Mouse (Mus musculus) adrenal gland, adult 2 months (tissue): ENCODE data around the gene Cfd. TPM values are rescaled to one million over a fixed set of nuclear protein-coding genes. Genes with fewer than 3 reads are reported as not detected.

ENCODE experiments used
- DNase-seq: peaks from one replicate; pipeline ENCODE4 v3.0.0; 2021
- long read RNA-seq: library from polyadenylated mRNA; stranded (forward); transcript quantifications from one replicate; pipeline ENCODE4 v2.0.0, GENCODE M21; 2021
- polyA plus RNA-seq: library from polyadenylated mRNA; depleted of rRNA; stranded (reverse); fragments of >200 nt; gene quantifications from 2 replicates; pipeline ENCODE4 v1.2.3, GENCODE M21; 2012; rRNA removed
- total RNA-seq, 2 experiments: library from RNA; stranded (reverse); gene quantifications; 2 replicates each; pipeline ENCODE4 v1.2.3; 2021

The Cfd gene
- total RNA-seq (1,000 to 10,000 TPM; 2,358 to 4,405 TPM), polyA plus RNA-seq (4,988 and 13,425 TPM in 2 replicates)
- long read RNA-seq, transcript Cfd-201 (5 exons, 922 nt), result minor isoform, 1,600 of 3,492 reads
- long read RNA-seq, transcript Cfd-202 (5 exons, 871 nt), result major isoform, 1,699 of 3,492 reads
- long read RNA-seq, partial matches to known transcripts, result 85 of 3,492 reads
- long read RNA-seq, other reads (novel, unspliced or antisense), result 108 of 3,492 reads

DNA sequence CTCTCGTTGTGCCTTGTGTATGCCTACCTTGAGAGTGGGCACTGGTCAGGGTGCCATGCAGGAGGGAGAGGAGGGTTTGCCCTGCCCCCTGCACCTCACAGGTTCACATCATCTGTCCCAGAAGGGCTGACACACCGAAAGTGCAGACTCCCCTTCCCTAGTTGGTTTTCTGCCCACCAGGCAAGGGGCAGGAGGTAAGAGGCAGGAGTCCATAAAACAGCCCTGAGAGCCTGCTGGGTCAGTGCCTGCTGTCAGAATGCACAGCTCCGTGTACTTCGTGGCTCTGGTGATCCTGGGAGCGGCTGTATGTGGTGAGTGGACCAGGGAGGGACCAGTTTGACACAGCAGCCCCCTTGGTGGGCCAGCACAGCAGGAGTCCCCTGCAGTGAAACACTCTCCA, at the start of gene Cfd:
TSS of gene Cfd (plus strand) at position 184 of the 400 bp plus-strand sequence.
- DNase-seq, result no peak

DNA sequence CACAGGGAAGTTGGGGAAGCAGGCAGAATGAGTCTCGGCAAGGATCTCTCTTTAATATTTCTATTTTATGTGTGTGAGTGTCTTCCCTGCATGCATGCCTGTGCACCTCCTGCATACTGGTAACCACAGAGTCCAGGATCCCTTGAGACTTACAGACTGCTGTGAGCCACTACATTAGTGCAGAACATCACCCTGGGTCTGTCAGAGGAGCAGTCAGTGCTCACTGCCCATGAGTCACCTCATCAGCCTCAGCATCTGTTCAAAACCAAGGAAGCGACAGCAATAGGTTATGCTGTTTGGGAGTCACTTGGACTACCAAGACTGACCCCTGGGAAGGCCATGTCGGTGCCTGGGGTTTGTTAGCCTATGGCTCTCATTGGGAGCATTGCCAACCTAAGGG, 48.3 kb upstream of the Cfd start:
- no peak for DNase-seq

DNA sequence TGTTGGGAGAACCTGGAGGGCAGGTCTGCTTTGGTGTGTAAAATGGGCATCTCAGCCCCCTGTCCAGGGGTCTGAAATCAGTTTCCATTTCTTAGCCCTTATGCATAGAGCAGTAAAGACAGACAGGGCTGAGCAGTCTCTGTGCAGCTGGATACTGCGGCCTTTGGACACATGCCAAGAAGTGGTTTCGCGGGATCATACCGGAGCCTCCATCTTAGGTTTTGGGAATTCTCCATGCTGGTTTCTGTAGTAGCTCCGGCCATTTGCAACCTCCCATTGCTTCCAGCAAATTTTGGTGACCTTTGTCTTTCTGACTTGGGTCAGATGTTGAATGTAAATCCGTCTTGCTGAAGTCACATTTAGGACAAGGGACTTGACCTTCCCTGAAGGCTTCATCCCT, 47.2 kb upstream of the Cfd start:
- DNase-seq, result peak; percentile 38

DNA sequence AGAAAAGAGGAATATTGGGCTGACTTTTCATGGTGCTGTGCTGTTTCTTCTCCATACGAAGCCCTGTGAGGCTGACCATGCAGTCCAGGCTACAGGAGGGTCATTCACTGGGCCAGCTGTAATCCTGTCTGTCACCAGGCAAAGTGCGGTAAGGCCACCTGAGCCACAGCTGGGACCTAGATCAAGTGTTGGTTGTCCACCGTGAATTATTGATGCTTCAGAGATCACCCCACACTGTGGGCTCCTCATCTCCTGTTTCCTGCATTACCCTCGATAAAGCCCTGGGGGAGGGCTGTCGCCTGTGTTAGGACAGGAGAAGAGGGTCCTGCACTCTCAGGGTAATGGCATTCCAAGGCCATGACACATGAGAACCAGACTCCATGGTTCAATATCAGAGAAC, 44.1 kb upstream of the Cfd start:
- DNase-seq, result no peak

DNA sequence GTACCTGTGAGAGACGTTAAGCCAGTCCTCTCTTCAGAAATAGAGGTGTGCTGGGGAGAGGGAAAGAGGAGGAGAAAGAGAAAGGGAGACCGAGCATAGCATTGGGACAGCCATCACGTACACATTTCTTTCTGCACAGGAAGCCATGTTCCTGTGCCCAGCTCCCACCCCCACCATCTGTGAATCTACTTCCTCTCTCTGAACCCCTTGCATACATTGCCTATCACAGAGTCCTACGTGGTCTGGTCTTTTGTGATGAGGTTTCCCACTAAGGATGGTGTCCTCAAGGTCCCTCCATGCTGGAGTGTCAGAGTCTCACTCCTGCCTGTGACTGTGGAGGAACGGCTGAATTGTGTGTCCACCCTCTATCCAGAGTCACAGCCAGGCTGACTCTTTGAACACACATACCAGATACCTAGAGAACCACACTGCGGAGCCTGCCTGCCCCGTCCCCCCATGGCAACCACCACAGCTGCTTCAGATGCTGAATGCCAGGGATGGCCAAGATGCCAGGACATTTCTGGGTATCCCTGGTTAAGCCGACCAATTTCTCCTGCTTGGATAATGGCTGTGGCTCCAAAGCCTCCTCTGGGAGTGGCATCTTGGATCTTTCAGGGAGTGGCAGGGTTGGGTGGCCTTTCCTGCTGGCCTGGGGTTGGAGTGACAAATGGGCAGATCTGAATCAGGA, 40.6 kb upstream of the Cfd start:
- no peak for DNase-seq

DNA sequence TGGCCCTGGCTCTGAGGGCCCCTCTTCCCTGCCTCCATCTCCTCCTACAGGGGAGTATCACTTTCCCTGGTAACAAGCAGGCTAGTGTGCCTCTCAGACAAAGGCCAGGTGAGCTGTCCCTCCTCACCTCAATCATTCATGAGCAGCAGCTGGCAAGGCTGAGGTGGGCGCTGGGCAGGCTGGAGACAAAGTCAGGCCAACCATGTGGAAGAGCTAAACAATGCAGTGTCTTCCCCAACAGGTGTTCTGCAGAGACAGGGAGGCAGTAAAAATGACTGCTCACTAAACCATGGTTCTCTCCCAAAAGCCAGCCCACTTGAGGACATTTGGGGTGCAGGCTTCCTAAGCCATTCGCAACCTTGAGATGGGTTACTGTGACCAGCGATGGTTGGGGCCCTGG, 39.0 kb upstream of the Cfd start:
- no peak for DNase-seq

DNA sequence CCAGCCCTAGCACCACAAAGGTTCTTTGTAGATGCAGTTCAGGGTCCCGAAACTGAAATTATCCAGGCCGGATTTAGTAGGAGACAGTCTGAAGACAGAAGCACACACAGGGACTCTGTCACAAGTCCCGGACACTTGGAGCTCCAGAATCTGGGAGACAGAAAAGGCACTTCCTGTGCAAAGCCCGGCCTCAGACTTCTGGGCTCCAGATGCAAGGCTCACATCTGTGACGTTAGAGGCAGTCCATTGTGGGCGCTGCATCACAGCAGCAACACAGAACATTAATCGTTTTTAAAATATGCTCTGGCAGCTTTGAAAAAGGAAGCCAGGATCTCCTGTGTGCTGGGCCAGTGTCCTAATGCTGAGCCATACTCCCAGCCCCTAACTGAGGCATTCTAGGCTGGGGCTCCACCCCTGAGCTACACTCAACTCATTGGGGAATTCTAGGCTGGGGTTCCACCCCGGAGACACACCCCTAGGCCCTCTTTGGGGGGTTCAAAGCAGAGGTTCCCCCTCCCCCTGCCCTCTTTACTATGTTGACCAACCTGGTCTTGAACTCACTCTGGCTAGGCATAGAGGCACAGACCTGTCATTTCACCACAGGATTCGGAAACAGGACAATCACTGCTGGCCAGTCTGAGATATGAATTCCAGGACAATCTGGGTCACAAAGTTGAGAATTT, 38.4 kb upstream of the Cfd start:
- DNase-seq, result peak; percentile 47

DNA sequence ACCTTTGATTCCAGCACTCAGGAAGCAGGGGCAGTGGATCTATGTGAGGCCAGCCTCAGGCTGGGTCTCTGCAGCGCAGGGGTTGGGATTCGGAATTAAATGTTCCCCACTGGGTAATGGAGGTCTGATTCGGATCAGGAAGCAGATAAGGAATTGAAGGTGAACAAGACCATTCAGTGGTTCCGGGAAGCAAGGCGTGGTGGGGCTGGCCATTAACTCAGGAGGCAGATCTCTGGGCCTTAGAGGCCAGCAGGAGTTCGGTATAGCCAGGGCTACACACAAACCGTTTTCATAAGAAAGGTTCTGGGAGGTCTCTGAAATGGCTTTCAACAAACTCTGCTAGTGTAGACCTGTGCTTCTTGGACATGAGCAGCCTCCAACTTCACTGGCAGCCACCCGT, 37.8 kb upstream of the Cfd start:
- DNase-seq, result no peak

DNA sequence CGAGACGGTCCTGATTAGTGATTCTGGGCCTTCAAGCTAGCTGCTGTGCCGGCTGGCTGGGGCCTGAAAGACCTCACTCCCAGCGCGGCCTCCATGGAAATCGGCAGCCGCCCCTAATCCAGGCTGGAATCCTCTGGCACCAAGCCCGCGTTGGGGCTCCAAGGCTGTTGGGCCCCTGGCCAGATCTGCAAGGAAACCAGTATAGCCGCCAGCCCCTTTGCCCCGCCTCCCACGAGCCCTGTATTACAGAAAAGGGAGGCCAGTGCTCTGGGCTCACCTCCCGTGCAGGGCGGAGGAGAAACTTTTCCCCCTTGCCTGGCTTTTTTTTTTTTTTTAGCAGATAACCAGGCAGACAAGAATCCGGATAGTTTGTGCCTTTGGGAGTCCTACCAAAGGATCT, 37.3 kb upstream of the Cfd start:
- DNase-seq, result peak; percentile 97

DNA sequence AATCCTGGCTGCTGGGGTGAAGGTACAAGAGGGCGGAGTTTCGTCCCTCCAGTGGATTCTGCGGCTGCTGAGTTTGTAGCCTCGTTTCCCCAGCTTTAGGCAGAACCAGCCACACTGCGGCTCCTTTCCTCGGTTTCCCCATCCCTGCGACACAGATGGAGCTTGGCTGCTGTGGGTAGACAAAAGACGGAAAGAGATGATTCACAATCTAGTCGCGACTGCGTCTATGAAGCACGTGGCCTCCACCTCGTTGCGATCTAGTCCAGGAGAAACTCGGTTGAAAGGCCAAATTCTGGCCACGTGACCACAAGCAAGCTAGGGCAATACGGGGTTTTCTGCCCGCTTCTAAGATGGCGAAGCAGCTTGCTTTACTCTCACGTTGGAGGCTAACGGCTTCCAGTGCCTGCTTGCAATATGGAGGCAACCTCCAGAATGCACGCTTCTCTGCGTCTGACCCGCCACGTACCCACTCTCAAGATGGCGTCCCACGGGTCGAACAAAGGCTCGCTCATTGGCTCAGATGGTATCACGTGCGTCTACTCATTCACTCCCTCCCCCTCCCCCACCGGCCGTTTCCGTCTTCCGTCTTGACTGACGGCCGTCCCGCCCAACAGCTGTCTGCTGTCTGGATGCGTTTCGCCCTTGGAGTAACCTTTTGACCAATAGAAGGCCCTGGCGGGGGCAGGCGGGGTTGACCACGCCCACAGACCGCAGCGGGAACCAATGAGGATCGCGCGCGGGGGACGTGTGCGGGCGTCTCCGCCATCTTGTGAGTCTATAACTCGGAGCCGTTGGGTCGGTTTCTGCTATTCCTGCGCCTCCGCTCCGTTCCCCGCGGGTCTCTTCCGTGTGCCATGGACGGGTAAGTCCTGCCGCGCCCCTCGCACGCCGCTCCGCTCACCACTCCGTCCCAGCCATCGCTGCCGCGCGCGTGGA, 36.5 kb upstream of the Cfd start, which contains the start of gene Ptbp1:
TSS of gene Ptbp1 (plus strand) at position 568 of the 936 bp plus-strand sequence.
- DNase-seq, result peak; percentile 99

DNA sequence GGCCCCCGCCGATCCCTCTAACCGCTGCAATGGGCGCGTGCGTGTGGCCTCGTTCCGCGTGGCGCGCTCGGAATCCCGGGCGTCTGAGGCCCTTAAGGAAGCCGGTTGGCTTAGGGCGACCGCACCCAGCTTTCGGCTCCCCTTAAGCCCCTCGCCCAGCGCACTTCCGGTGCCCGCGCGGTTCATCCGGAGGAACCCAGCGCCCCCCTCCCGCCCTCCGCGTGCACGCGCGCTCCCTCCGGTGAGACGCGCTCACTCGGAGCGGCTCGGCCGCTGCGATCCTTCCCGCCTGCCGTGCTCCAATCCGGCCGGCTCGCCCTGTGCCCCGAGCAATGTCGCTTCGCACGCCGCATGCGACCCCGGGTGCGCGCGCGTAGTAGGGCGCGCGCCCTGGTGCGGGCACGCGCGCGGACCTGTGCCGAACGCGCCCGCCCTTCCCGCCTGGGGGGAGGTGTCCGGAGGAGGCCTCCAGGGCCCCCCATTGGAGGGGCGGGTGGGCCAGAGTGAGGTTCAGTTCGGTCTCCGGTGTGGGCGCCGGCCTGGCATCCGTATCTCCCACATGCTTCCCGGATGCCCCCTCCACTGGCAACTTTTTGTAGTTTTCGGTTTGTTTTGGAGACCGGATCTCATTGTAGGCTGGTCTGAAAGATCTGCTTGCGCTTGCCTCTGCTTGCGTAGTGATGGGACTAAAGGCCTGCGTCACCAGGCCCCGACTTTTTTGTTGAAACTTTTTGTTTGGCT, 35.7 kb upstream of the Cfd start:
- DNase-seq, result peak; percentile 84

DNA sequence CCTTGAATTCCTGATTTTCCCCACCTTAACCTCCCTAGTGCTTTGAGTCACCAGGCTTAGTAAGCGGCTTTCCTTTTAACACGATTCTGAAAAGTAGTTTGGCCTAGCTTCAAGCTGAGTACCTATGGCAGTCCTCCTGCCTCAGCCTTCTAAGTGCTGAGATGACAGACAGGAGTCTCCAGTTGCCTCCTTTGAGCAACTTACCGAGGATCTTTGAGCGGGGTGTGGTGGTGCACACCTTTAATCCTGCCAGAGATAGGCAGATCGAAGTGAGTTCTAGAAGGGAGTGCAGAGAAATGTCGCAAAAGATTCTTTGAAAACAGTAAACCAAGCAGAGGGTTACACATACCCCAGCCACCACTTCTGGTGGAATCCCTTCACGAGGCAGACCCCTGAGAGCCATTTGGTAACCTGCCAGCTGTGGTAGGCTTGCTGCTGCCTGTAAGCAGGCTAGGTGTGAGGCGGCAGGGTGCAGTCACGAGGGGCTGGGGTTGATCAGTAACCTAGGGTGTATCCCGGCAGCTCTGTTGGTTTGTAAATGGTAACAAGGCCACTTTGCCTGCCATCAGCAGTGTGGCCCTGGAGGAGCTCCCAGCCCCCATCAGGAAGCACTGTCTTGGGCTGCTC, 35.0 kb upstream of the Cfd start:
- peak; percentile 64 for DNase-seq

DNA sequence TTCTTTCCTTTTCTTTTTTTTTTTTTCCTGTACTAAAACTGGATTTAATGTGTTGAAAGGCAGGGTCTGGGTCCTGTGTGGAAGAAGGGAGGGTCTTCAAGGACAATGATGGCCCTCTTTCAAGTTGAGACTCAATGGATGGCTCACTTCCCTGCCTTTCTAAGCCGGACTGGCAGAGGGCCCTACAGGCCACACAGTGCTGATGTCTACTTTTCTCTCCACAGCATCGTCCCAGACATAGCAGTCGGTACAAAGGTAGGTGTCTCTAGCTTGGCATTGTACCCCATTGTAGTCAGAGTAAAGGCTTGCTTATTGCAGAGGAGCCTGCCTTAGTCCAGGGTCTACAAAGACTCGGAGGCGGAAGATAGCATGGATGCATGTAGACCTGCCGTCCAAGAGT, 34.4 kb upstream of the Cfd start:
- no peak for DNase-seq

DNA sequence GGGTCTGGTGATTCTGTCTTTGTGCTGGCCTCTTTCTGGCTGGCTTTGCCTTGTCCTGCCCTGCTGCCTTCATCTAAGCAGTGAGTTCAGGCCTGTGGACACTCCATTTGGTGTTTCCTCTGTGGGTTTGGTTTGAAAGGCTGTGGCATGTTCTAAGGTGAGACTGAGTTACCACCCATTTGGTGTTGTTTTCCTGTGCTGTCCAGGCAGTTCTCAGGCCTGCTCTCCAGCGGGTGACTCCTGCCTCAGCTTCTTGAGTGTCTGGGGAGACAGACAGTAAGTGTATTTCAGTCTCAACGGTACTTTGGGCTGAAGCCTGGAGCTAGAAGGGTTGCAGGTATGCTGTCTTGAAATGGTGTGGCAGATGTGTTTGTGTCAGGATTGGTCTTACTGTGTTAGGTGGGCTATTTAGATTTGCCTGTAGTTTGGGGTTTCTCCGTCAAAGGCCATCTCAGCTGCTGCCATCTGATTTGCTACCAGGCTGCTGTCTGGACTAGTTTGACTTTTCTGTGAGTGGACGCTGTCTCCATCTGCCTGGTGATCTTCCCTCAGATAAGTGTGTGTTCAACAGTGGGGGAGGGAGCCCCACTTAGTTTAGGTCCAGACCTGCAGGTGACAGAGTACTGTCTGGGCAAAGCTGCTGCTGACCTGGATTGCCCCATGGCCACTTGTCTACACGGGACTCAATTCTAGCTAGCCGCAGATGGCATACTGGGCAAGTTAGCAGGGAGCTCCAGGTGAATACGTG, 33.8 kb upstream of the Cfd start:
- DNase-seq, result peak; percentile 36

DNA sequence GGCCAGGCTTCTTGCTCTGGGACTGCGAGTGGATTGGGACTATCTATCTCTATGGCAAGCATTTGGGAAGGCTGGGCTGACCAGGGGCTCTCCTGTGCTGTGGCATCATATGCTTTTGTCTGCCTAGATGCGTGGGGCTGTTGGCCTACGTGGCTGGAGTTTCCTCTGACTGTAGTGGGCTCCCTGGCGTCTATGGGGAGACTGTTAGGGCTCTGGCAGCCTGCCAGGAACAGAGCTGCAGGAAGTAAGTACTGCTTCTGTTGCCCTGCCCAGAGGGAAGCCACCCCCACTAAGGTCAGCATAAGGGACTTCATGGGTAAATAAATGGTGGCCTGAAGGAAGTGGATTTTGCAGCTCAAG, 33.2 kb upstream of the Cfd start:
- peak; percentile 68 for DNase-seq

DNA sequence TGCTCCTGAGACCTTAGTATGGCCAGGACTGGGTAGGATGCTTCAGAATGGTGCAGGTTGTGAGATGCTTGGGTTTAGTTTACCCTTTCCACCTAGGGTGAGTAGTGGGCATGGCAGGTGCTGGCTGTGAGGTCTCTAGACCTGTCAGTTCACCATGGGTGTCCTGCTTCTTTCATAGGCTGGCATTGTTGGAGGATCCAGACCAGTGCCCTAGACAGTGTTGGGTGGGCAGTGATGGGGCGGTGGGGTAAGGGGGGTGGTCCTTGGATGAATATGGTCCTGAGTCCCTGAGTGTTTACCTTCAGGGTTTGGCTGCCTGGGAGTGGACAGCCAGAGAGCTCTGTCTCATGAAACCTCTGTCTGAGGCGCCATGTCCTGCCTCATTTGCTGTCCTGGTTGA, 32.8 kb upstream of the Cfd start:
- no peak for DNase-seq

DNA sequence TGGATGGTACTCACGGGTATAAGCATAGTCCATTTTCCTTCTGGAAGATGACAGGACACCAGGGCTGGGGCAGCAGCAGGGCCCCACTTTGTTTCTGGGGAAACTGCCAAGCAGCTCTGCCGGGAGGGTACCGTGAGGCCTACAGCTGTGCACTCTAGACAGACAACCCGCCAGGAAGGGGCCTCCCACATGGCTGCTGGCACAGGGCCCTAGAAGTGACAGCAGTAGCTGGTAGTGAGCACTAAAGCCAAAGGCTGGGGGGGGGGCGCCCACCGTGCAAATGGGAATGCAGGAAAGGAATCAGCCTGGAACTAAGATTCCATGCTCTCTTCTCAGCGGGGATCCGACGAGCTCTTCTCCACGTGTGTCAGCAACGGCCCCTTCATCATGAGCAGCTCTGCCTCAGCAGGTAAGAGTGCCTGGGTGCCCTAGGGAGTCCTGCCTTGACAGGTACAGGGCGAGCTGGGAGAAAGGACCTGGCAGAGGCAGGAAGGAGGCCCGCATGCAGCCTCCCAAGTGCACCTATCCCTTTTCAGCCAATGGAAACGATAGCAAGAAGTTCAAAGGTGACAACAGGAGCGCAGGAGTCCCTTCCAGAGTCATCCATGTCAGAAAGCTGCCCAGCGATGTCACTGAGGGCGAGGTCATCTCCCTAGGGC, 32.1 kb upstream of the Cfd start:
- peak; percentile 75 for DNase-seq

DNA sequence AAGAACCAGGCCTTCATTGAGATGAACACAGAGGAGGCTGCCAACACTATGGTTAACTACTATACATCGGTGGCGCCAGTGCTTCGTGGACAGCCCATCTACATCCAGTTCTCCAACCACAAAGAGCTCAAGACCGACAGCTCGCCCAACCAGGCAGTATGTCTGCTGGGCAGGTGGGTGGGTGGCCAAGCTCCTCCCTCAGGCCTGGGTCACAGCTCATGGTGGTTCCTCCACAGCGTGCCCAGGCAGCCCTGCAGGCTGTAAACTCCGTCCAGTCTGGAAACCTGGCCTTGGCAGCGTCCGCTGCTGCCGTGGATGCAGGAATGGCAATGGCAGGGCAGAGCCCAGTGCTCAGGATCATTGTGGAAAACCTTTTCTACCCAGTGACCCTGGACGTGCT, 31.5 kb upstream of the Cfd start:
- DNase-seq, result peak; percentile 25

DNA sequence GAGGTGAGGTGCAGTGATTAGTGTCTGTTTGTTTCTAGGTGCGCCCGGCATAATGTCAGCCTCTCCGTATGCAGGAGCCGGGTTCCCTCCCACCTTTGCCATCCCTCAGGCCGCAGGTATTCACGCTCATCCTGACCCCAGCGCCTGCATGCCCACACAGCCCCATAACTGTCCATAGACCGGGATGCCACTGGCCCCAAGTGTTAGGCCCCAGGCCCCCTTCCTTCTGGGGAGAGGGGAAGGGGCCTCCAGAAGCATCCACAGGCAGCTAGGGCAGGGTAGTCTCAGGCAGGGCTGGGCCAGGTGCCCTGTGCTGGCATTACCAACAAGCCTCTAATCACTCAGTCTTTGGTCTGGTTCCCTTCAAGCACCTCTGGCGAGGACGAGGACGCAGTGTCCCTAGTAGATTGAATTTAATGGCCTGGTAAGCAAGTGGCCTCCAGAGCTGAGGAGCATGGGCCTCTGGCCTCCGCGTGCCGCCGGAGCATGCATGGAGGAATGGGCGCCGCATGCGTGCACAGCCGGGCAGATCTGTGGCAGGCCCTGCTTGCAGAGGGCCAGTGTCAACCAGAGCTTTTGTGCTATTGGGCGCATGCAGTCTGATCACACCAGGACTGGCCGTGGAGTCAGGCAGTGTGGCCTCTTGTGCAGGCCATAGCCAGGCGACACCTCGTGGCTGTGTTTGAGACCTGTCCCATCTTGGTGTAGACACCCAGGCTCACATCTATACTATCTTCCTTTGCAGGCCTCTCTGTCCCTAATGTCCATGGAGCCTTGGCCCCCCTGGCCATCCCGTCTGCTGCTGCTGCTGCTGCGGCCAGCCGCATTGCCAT, 30.4 kb upstream of the Cfd start:
- no peak for DNase-seq
